Mouse (Mus musculus) heart, adult 2 months (tissue): ENCODE measurements at regions not wholly inside any gene's neighbourhood (a gene's known extent, or its start where the extent isn't known, plus 50 kb on each side); places are given as distances from the start of the nearest gene placed in this dataset.

Experiments
- DNase-seq, 2 experiments: peaks; one replicate each; pipeline ENCODE4 v3.0.0; 2021
- H3K27ac ChIP-seq: fragments of 200-600 bp; 2 replicates; pipeline ENCODE4 v1.8.1; 2022
- H3K27me3 ChIP-seq: fragments of 200-500 bp; 2 replicates; pipeline ENCODE4 v1.6.1; 2012; ENCODE audit warnings: mild to moderate bottlenecking, low read length, inconsistent platforms, mixed read lengths; ENCODE audit not compliant: control insufficient read depth, insufficient read depth
- H3K36me3 ChIP-seq: fragments of 200-500 bp; 2 replicates; pipeline ENCODE4 v1.6.1; 2012; ENCODE audit warnings: low read length, inconsistent platforms; ENCODE audit not compliant: control insufficient read depth, insufficient read depth
- H3K4me1 ChIP-seq: fragments of 200-500 bp; 2 replicates; pipeline ENCODE4 v1.6.1; 2011; ENCODE audit warnings: low read length; ENCODE audit not compliant: control insufficient read depth, insufficient read depth
- H3K4me3 ChIP-seq: fragments of 200-600 bp; 2 replicates; pipeline ENCODE4 v1.8.1; 2022
- H3K79me2 ChIP-seq: fragments of 200-500 bp; replicated peaks from 2 replicates; pipeline ENCODE4 v1.6.1; 2012; ENCODE audit warnings: mild to moderate bottlenecking, inconsistent platforms, low read length, moderate library complexity, mixed read lengths; ENCODE audit not compliant: control insufficient read depth, insufficient read depth
- H3K9ac ChIP-seq: fragments of 200-500 bp; 2 replicates; pipeline ENCODE4 v1.6.1; 2012; ENCODE audit warnings: low read depth, mild to moderate bottlenecking, control low read depth, inconsistent platforms, low read length, mixed read lengths
- CTCF ChIP-seq: fragments of 200-600 bp; IDR thresholded peaks from 2 replicates; pipeline ENCODE4 v1.8.1; 2022; ENCODE audit warnings: antibody characterized with exemption, mild to moderate bottlenecking, moderate library complexity
- EP300 ChIP-seq: fragments of 200-500 bp; IDR thresholded peaks from 2 replicates; pipeline ENCODE4 v1.6.1; 2011; ENCODE audit warnings: low read depth, low read length, control low read depth; ENCODE audit not compliant: insufficient read depth
- POLR2A ChIP-seq: fragments of 200-500 bp; IDR thresholded peaks from 2 replicates; pipeline ENCODE4 v1.6.1; 2011; ENCODE audit warnings: mild to moderate bottlenecking, low read depth, low read length, control low read depth; ENCODE audit not compliant: insufficient read depth
- WGBS: fragments of 180-500 bp; shearing (Covaris S2); methylation state at CpG from one replicate; pipeline ENCODE4 v1.1.7; 2018; 5-methylcytosine and 5-hydroxymethylcytosine counted together
- intact Hi-C: fragments of 180-260 bp; cut with DNase I; formaldehyde crosslinking; loops from one replicate; pipeline ENCODE4 v1.15.1; 2025

DNA sequence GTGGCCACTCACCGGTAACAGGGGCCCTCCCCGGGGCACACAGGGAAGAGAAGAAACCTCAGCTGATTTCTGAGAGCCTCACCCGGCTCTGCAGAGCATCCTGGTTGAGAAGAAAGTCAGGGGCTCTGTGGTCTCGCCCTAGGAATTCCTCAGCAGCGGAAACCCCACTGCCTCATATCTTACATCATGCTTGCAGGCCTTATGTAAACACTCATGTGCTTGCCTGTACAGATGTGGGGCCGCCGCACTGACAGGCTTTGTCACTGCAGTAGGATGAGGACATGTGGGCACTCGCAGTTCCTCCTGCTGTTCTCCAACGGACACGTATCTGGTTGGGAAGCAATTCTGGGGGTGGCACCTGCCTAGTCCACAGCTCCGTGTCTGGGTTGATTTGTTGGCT is 66.3 kb upstream of the Pitx1 start:
- TF ChIP-seq CTCF: no peak
- no peak for TF ChIP-seq EP300
- TF ChIP-seq POLR2A: no peak
- no peaks in the 10 kb centered on the region for H3K79me2 ChIP-seq
- no peaks in the 10 kb centered on the region for H3K4me1 ChIP-seq
- DNase-seq: no peak
- 40% methylated on average over 11 of the region's 11 CpGs for WGBS
- H3K4me3 ChIP-seq: no peak overlapping the region
- no peak overlapping the region for H3K27ac ChIP-seq
- no peaks in the 10 kb centered on the region for H3K27me3 ChIP-seq
- H3K9ac ChIP-seq: no peak overlapping the region
- intact Hi-C loops: no loop called here
- no peaks in the 10 kb centered on the region for H3K36me3 ChIP-seq

DNA sequence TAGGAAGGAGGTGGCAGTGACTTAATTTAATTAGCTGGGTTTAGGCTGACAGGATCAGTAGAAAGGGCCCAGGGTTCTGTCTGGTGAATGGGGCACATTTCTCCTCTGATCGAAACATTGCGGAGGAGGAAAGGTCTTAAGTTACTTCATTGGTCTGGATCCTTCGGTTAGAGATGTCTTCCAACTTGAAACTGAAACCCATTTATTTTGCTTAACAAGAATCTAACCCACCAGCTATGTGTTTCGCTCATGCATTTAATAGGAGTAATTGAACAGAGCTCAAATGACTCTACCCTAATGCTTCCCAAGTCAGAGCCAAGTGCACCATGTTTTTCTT is 64.2 kb upstream of the Pitx1 start:
- no peaks in the 10 kb centered on the region for H3K36me3 ChIP-seq
- H3K27ac ChIP-seq: no peak overlapping the region
- no peaks in the 10 kb centered on the region for H3K27me3 ChIP-seq
- intact Hi-C loops: no loop called here
- DNase-seq: no peak
- no peak overlapping the region for H3K4me3 ChIP-seq
- TF ChIP-seq CTCF: no peak
- no peak for TF ChIP-seq EP300
- no peak for TF ChIP-seq POLR2A
- WGBS: 95% methylated on average over 4 of the region's 4 CpGs
- no peaks in the 10 kb centered on the region for H3K4me1 ChIP-seq
- H3K9ac ChIP-seq: no peak overlapping the region
- H3K79me2 ChIP-seq: no peaks in the 10 kb centered on the region

DNA sequence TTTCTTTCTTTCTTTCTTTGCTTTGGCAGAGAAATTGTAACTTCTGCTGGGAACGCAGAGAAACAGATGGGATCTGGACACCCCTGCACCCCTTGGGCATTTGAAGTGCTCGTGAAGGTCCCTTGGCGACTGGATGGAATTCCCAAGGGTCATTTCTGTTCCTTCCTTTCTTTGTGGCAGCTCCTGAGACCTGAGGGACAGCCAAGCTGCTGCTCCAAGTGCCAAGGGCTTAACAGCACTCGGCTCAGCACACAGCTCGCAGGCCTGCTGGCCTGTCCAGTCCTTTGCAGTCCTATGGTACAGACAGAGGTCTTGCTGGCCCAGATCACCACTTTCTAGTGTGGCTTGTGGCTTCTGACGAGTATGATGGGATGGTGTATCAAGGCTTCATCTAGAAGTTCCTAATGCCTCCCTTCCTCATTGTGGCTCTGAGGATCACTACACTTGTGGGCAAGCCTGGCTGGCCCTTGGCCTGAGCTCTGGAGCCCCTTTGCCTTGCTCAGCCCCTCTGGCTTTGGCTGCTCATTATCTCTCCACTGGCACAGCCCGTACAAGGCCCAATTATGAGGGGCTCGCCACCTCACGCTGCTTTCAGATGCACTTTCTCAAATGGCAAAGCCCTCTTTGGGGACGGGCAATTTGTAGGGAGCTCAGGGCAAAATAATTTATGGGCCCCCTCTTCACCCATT is 63.7 kb upstream of the Pitx1 start:
- no peaks in the 10 kb centered on the region for H3K27me3 ChIP-seq
- H3K9ac ChIP-seq: no peak overlapping the region
- intact Hi-C loops: no loop called here
- 67% methylated on average over 10 of the region's 10 CpGs for WGBS
- no peak overlapping the region for H3K4me3 ChIP-seq
- no peak overlapping the region for H3K27ac ChIP-seq
- no peak for DNase-seq
- H3K4me1 ChIP-seq: no peaks in the 10 kb centered on the region
- no peaks in the 10 kb centered on the region for H3K79me2 ChIP-seq
- no peaks in the 10 kb centered on the region for H3K36me3 ChIP-seq
- TF ChIP-seq EP300 (no peak), CTCF (no peak), POLR2A (no peak)

DNA sequence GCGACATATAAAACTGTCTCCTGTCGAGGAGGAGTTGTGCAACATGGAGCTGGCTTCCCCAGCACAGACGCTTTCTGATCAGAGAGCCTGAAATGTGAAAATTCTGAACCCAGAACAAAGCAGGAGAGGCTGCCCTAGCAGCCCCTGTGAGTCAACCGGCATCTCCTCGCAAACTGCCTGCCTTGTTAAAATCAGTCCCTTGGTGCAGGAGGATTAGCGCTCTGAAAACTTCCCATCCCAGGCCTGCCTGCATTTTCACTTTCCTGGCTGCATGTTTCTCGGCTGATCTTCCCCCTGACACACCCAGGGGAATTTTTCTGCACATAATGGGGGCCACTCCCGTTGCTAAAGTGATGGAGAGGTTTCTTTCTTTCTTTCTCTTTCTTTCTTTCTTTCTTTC is 63.0 kb upstream of the Pitx1 start:
- Histone ChIP-seq H3K4me3 (no peak overlapping the region), H3K79me2 (no peaks in the 10 kb centered on the region), H3K27me3 (no peaks in the 10 kb centered on the region), H3K9ac (no peak overlapping the region), H3K4me1 (no peaks in the 10 kb centered on the region), H3K36me3 (no peaks in the 10 kb centered on the region), H3K27ac (no peak overlapping the region)
- WGBS: 46% methylated on average over 8 of the region's 8 CpGs
- no peak for DNase-seq
- intact Hi-C loops: no loop called here
- TF ChIP-seq POLR2A (no peak), CTCF (no peak), EP300 (no peak)

DNA sequence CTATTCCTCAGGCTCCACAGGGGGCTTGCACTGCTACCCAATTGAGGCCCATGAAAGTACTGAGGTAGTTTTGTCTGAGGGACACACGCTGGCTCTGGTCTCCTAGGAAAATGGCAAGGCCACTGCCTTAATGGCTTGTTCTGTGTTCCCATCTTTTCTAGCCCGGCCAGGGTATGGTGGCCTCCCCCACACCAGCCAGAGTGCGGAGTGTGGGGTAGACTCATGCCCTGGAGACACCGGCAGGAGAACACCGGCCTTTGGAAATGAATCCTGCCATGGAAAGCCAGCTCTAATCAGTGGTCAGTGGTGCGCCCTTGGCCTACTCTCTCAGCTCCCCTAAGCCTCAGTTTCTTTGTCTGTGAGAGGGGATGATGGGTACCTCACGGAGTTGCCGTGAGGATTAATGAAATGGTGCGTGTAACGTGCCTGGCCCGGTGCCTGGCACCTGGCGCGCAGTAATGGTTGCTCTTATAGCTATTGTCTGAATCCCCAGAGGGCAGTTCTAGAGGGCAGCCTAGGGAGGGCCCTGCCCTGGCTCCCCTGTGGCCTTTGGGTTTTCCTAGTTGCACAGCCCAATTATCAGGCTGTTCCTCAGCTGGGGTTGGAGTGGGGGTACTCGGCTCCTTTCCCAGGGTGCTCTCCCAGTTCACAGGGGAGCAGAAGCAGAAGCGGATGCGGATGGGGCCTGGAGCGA is 62.4 kb upstream of the Pitx1 start:
- DNase-seq: no peak
- intact Hi-C loops: no loop called here
- Histone ChIP-seq H3K79me2 (no peaks in the 10 kb centered on the region), H3K27ac (no peak overlapping the region), H3K36me3 (no peaks in the 10 kb centered on the region), H3K4me3 (no peak overlapping the region), H3K4me1 (no peaks in the 10 kb centered on the region), H3K27me3 (no peaks in the 10 kb centered on the region), H3K9ac (no peak overlapping the region)
- 86% methylated on average over 17 of the region's 17 CpGs for WGBS
- TF ChIP-seq EP300: no peak
- TF ChIP-seq CTCF: no peak
- no peak for TF ChIP-seq POLR2A

DNA sequence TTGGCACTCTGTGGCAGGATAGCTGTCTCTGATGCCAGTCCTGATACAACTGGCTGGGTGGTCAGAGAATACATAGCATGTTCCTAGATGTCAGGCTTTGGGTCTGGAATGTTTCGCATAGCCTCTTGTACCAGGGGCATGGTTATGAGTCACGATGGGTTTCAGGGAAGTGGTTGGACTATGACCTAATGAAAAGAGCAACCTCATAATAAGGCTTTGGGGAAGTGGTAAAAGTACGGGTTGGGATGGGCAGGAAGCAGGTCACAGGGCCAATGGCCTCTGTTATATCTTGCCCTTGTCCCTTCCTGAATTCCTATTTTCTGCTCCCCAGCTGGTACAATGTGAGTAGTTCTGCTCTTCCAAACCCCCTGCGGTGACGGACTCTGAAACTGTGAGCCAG is 59.5 kb upstream of the Pitx1 start:
- Histone ChIP-seq H3K79me2 (no peaks in the 10 kb centered on the region), H3K9ac (no peak overlapping the region), H3K4me3 (no peak overlapping the region), H3K36me3 (no peaks in the 10 kb centered on the region), H3K4me1 (no peaks in the 10 kb centered on the region), H3K27ac (no peak overlapping the region), H3K27me3 (no peaks in the 10 kb centered on the region)
- TF ChIP-seq CTCF (no peak), EP300 (no peak), POLR2A (no peak)
- no peak for DNase-seq
- intact Hi-C loops: no loop called here
- WGBS: 72% methylated on average over 5 of the region's 5 CpGs
